Mouse (Mus musculus) stomach, embryonic 14.5 days (tissue): ENCODE measurements around the gene Btg1. TPM values are rescaled to one million over a fixed set of nuclear protein-coding genes. Genes with fewer than 3 reads are reported as not detected.
A peak's percentile ranks its signal among the peaks of the same experiment; 100 is the strongest.

Experiments used
- ATAC-seq: fragments of 200-750 bp; cut with Nextera tagmentation; 2 replicates; pipeline ENCODE4 v1.8.0; 2017; ENCODE audit warnings: low read depth, moderate TSS enrichment; ENCODE audit not compliant: insufficient number of reproducible peaks, insufficient read depth, low FRiP score
- H3K27ac ChIP-seq: fragments of 300-500 bp; sonication (generic); 2 replicates; pipeline ENCODE4 v1.5.1; 2014; ENCODE audit warnings: mild to moderate bottlenecking, low read length, moderate library complexity, mixed read lengths
- H3K27me3 ChIP-seq: fragments of 300-500 bp; sonication (generic); 2 replicates; pipeline ENCODE4 v1.6.1; 2014; ENCODE audit warnings: low read length, control low read depth, mixed read lengths; ENCODE audit not compliant: control insufficient read depth, insufficient read depth
- H3K36me3 ChIP-seq: fragments of 300-500 bp; sonication (generic); 2 replicates; pipeline ENCODE4 v1.6.1; 2014; ENCODE audit warnings: mild to moderate bottlenecking, control low read depth, low read length, moderate library complexity, mixed read lengths; ENCODE audit not compliant: control insufficient read depth, insufficient read depth
- H3K4me1 ChIP-seq: fragments of 300-500 bp; sonication (generic); 2 replicates; pipeline ENCODE4 v1.6.1; 2014; ENCODE audit warnings: low read length, control low read depth, mixed read lengths; ENCODE audit not compliant: control insufficient read depth, insufficient read depth
- H3K4me2 ChIP-seq: fragments of 300-500 bp; sonication (generic); replicated peaks from 2 replicates; pipeline ENCODE4 v1.6.1; 2014; ENCODE audit warnings: low read depth, low read length, control low read depth
- H3K4me3 ChIP-seq: fragments of 300-500 bp; sonication (generic); 2 replicates; pipeline ENCODE4 v1.5.1; 2014; ENCODE audit warnings: low read depth, low read length, control low read depth
- H3K9ac ChIP-seq: fragments of 300-500 bp; sonication (generic); replicated peaks from 2 replicates; pipeline ENCODE4 v1.6.1; 2014; ENCODE audit warnings: low read depth, mild to moderate bottlenecking, control low read depth, low read length, moderate library complexity, mixed read lengths
- H3K9me3 ChIP-seq: fragments of 300-500 bp; sonication (generic); 2 replicates; pipeline ENCODE4 v1.6.1; 2016; ENCODE audit warnings: low read depth, low read length, control low read depth; ENCODE audit not compliant: control insufficient read depth
- WGBS: fragments of 180-500 bp; shearing (Covaris S2); extraction: QIAGEN DNeasy Blood & Tissue Kit; methylation state at CpG from one replicate; pipeline ENCODE4 v1.1.7; 2014; 5-methylcytosine and 5-hydroxymethylcytosine counted together
- polyA plus RNA-seq: library from polyadenylated mRNA; unstranded; fragments of >200 nt; fragmentation: Nextera tagmentation; extraction: Ambion mirVana; gene quantifications from 2 replicates; pipeline ENCODE4 v1.2.1, GENCODE M21; 2014

Btg1 gene
- 101 and 103 TPM in 2 replicates for polyA plus RNA-seq

GRCm38 (mm10) chr10:96616709-96617116 is at the start of gene Btg1:
Gene Btg1 (plus strand): TSS chr10:96617006.
- Histone ChIP-seq H3K4me3 (peak within 1 kb of the TSS; percentile 100), H3K9ac (peak within 1 kb of the TSS; percentile 100), H3K9me3 (no peaks in the 10 kb centered on the region), H3K4me2 (peak within 1 kb of the TSS; percentile 45), H3K4me1 (0 out of 2 replicates have a peak, but pooled peaks cover 4% of the 10 kb centered on the region), H3K27ac (peak within 1 kb of the TSS; percentile 98), H3K27me3 (no peaks in the 10 kb centered on the region), H3K36me3 (peaks cover 14% of the 10 kb centered on the region)
- ATAC-seq: peak; percentile 96
- 1% methylated on average over 35 of the region's 37 CpGs for WGBS

DNA sequence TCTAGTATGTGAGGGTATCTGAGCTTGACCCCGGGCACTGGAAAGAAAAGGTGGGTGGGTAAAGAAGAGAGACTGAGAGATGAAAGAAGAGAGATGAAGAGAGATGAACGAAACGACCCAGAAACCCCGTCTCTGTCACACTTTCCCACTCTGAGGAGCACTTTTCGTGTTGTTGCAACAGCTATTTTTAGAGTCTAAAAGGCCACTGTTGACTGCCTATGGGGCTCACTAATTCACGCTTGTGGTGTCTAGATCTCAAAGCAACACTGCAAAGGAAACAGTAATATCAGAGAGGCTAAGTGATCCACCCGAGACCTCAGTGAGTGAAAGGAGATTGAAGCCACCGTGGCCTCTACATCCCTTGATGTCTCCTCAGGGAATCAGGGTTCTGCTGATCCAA is 47.3 kb upstream of the Btg1 start:
- H3K9me3 ChIP-seq: no peaks in the 10 kb centered on the region; the same call in 1 of the 2 replicates
- ATAC-seq: no peak
- no peaks in the 10 kb centered on the region for H3K36me3 ChIP-seq
- no peak overlapping the region for H3K4me2 ChIP-seq
- no peaks in the 10 kb centered on the region for H3K4me1 ChIP-seq
- H3K4me3 ChIP-seq: no peak overlapping the region
- WGBS: 79% methylated on average over 8 of the region's 8 CpGs
- H3K27ac ChIP-seq: no peak overlapping the region
- no peak overlapping the region for H3K9ac ChIP-seq
- no peaks in the 10 kb centered on the region for H3K27me3 ChIP-seq

DNA sequence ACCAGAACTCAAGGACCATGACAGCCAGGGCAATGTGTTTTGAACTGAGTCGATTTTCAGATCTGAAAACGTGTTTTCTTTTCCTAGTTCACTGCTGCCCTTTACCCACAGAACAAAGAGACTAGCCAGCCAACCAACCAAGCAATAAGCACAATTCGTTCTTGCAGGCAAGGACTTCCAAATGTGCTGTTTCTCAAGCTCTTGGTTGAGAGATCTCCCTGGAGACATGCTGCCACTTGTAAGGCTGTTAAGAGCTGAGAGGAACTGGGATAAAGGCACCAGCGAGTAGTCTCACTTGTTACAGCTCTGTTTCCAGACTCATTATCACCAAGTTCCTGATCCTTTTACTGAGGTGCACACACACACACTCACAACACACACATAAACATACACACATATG is 45.6 kb upstream of the Btg1 start:
- Histone ChIP-seq H3K4me2 (no peak overlapping the region), H3K9me3 (no peaks in the 10 kb centered on the region; the same call in 1 of the 2 replicates), H3K4me1 (no peaks in the 10 kb centered on the region), H3K4me3 (no peak overlapping the region), H3K36me3 (no peaks in the 10 kb centered on the region), H3K9ac (no peak overlapping the region), H3K27me3 (no peaks in the 10 kb centered on the region), H3K27ac (no peak overlapping the region)
- ATAC-seq: no peak
- 59% methylated on average over 4 of the region's 4 CpGs for WGBS

GRCm38 (mm10) chr10:96574786-96575185 is 42.0 kb upstream of the Btg1 start:
- Histone ChIP-seq H3K36me3 (no peaks in the 10 kb centered on the region), H3K4me2 (no peak overlapping the region), H3K27me3 (no peaks in the 10 kb centered on the region), H3K9me3 (no peaks in the 10 kb centered on the region), H3K9ac (no peak overlapping the region), H3K4me3 (no peak overlapping the region), H3K4me1 (no peaks in the 10 kb centered on the region), H3K27ac (no peak overlapping the region)
- no peak for ATAC-seq
- WGBS: 67% methylated on average over 6 of the region's 6 CpGs

- H3K27me3 ChIP-seq: no peaks in the 10 kb centered on the region
- H3K4me2 ChIP-seq: no peak overlapping the region
- H3K4me1 ChIP-seq: no peaks in the 10 kb centered on the region
- H3K9me3 ChIP-seq: no peaks in the 10 kb centered on the region
- WGBS: 78% methylated on average over 5 of the region's 5 CpGs
- no peak for ATAC-seq
- H3K9ac ChIP-seq: no peak overlapping the region
- H3K4me3 ChIP-seq: no peak overlapping the region
- no peak overlapping the region for H3K27ac ChIP-seq
- H3K36me3 ChIP-seq: no peaks in the 10 kb centered on the region
These were observed 41.5 kb upstream of the Btg1 start for GRCm38 (mm10) chr10:96575338-96575737.

DNA sequence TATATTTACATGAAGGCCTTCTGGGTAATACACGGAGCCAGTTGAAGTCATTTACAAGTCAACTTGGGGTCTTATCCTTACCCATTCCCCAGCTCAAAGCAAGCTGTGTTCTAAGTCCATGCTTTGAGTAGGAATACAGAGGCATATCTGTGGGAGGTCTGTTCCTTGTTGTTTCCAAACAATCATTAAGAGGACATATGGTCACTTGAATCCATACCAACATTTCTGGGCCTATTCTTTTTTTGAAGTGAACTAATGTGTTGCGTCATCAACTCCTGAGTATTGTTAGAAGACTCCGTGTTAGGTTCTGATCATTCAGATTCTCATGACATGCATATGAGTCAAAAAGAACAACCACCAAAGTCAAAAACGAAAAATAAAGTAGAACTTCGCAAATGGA is 37.9 kb upstream of the Btg1 start:
- Histone ChIP-seq H3K27me3 (no peaks in the 10 kb centered on the region), H3K4me2 (no peak overlapping the region), H3K4me3 (no peak overlapping the region), H3K36me3 (no peaks in the 10 kb centered on the region), H3K27ac (0 out of 2 replicates have a peak overlapping the region, but pooled peaks have one; percentile 10), H3K4me1 (no peaks in the 10 kb centered on the region), H3K9ac (no peak overlapping the region), H3K9me3 (no peaks in the 10 kb centered on the region)
- no peak for ATAC-seq
- 74% methylated on average over 5 of the region's 5 CpGs for WGBS

DNA sequence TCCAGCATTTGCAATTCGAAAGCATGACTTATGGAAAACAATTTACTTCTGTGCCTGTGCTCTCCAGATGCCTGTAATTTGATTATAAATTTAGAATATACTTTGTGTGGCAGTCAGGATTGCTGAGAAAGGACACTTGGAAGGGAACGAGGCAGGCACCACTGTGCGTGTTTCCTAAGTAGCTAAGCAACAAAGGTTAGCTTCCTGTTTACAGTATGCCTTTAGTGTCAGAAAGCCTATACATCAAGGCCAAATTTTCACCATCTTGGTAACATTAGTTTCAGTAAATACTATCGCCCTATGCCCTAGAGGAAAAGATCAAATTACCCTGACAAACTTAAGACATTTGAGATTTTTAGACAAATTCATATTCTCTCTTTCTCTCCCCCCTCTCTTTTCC is 37.4 kb upstream of the Btg1 start:
- ATAC-seq: no peak
- Histone ChIP-seq H3K36me3 (no peaks in the 10 kb centered on the region), H3K9ac (no peak overlapping the region), H3K27ac (0 out of 2 replicates have a peak overlapping the region, but pooled peaks have one; percentile 10), H3K9me3 (no peaks in the 10 kb centered on the region), H3K4me3 (no peak overlapping the region), H3K27me3 (no peaks in the 10 kb centered on the region), H3K4me1 (no peaks in the 10 kb centered on the region), H3K4me2 (no peak overlapping the region)
- 26% methylated on average over 4 of the region's 4 CpGs for WGBS

- WGBS: 61% methylated on average over 7 of the region's 7 CpGs
- Histone ChIP-seq H3K4me3 (no peak overlapping the region), H3K27ac (no peak overlapping the region), H3K4me2 (no peak overlapping the region), H3K27me3 (no peaks in the 10 kb centered on the region), H3K9ac (no peak overlapping the region), H3K4me1 (no peaks in the 10 kb centered on the region), H3K36me3 (no peaks in the 10 kb centered on the region), H3K9me3 (no peaks in the 10 kb centered on the region)
- ATAC-seq: no peak
These were observed 36.6 kb upstream of the Btg1 start for GRCm38 (mm10) chr10:96580246-96580645.

- Histone ChIP-seq H3K4me2 (no peak overlapping the region), H3K36me3 (no peaks in the 10 kb centered on the region), H3K27ac (no peak overlapping the region), H3K4me3 (no peak overlapping the region), H3K27me3 (no peaks in the 10 kb centered on the region), H3K9ac (no peak overlapping the region), H3K9me3 (no peaks in the 10 kb centered on the region), H3K4me1 (peaks cover 2% of the 10 kb centered on the region; the same call in 1 of the 2 replicates)
- WGBS: 52% methylated on average over 6 of the region's 6 CpGs
- ATAC-seq: no peak
These were observed 35.6 kb upstream of the Btg1 start for GRCm38 (mm10) chr10:96581232-96581631.
